Mouse (Mus musculus): ENCODE measurements around the gene Pacsin2.

DNA sequence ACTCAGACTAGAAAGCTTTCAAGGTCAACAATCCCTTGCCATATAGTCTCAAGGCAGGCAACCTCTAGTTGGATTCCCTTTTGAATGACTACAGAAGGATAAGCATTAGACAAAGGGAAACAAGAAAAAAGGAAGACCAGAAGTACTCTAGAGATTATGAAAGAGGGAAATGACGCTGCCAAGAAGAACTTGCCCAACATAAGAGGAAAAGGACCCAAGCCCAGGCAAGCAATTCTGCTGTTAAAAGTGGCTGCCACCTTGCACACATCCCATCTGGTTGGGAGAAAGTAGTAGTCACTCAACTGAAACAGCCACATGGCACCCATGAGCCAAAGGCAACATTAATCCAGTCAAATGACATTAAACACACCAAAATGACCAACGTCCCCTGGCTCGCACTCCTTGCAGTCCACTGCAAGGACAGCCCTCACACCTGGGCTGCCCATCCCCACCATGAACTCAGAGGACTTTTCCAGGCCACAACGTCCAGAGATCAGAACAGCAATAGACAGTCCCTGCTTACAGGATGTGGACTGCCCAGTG, 21.8 kb downstream of the Pacsin2 start:
- TF ChIP-seq POLR2A (IDR thresholded peaks at IDR 0.05; ENCODE audit: low read depth, low read length) (no peak), CTCF (IDR thresholded peaks at IDR 0.05; ENCODE audit: extremely low read depth, insufficient read length, insufficient replicate concordance, low read depth, low read length) (no peak)
